Mouse (Mus musculus) forelimb bud, embryonic 11.5 days (tissue): ENCODE data around the gene Cfap298.

ENCODE experiments used
- DNase-seq: peaks from one replicate; pipeline ENCODE4 v3.0.0-alpha.2; 2012; ENCODE audit warnings: low read depth, low spot score

Cfap298 gene

DNA sequence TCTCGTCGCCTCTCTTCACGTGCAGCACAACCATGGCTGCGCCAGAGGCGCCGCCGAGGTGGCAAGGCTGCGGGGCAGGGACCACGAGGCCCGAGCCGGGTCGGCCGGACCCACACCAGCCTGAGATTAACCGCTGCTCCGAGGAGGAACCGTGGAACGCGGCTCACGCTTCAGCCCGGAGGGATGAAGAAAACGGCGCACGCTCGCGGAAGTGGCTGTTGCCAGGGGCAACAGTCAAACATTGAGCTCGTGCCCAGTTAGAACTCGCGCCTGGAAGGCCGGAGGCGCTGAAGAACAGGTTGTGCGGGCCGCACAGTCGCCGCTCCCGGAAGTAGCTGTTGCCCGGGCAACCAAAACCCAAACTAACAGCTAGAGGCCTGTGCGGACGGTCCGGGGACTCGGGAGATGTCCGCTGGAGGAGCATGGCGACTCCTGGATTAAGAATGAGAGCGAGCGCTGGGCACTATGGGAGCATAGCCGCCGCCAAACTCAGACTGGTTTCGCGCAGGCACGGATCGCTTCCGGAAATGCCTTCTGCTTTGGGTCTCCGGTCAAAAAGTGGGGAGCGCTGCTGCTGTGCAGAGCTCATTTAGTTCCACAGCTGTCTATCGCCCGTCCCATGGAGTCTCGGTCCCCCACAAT lies at the start of gene Cfap298:
Gene Cfap298, minus strand, starts transcription at position 428 of the 642 bp plus-strand sequence.
- DNase-seq = peak; percentile 98

DNA sequence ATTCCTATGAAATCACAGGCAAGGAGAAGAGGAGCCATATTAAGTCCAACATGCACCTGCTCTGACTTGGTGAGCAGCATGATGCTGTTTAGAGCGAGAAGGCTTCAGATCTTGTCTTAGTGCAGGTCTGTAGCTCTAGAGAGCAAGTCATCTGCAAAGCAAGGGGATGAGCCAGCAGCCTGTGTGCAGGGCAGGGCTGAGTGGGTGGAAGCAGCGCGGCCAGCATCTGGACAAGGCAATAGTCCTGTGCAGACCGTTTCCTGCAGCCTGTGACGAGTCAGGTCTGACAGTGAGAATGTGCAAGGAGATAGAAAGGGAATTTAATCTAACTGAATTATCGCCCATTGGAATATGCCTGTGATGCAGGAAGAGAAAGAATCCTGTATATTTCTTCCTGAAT lies 36.1 kb upstream of the Cfap298 start:
- DNase-seq = no peak

DNA sequence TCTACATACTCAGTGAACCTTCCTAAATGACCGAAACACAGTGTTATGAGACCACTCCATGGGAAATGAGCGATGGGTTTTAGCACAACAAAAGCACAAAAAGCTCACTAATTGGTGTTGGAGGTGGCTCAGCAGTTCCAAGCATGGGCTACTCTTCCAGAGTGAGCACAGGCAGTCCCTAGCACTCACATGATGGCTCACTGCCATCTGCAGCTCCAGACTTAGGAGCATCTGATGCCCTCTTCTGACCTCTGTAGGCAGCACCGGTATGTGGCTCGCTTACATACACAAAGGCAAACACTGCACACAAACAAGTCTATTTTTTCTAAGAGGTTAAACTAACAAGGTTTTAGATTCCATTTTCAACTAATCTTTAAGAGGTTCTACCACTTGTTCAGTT lies 31.3 kb upstream of the Cfap298 start:
- no peak for DNase-seq

DNA sequence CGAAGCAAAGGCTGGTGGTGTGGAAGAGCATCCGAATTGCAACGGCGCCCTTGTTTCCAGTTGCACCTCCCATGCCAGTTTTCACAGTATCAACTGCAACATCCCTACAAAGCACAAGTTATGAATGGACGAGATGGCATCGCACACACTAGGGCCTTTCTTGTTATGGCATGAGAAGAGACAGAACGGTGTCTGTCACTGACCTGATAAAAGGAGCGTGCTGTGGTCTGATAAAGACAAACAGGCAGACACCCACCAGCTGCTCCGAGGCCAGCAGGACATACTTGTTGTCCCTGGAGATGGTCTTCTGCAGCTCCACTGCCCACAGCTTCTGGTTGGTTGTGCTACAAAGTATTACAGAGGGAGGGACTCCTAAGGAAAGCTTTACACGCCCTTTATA lies 29.4 kb upstream of the Cfap298 start:
- no peak for DNase-seq

DNA sequence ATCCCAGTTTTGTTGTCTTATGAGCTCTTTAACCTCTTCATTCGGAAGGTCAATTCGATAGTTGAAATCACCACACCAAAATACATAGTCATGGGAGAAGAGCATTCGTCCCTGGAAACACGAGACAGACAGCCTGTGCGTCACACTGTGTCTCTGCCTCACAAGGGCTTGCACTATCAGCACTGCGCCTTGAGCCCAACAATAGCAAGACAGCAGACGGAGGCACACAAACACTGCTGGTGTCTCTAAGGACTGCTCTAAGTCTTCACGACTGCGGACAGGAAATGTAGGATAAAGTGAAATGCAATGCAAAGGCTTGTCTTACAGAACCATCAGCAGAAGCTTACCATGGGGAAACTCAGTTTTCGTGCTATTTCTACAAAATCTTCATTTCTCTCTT lies 29.0 kb upstream of the Cfap298 start:
- no peak for DNase-seq

GRCm38 (mm10) chr16:90963231-90963630 lies 28.3 kb upstream of the Cfap298 start:
- no peak for DNase-seq

DNA sequence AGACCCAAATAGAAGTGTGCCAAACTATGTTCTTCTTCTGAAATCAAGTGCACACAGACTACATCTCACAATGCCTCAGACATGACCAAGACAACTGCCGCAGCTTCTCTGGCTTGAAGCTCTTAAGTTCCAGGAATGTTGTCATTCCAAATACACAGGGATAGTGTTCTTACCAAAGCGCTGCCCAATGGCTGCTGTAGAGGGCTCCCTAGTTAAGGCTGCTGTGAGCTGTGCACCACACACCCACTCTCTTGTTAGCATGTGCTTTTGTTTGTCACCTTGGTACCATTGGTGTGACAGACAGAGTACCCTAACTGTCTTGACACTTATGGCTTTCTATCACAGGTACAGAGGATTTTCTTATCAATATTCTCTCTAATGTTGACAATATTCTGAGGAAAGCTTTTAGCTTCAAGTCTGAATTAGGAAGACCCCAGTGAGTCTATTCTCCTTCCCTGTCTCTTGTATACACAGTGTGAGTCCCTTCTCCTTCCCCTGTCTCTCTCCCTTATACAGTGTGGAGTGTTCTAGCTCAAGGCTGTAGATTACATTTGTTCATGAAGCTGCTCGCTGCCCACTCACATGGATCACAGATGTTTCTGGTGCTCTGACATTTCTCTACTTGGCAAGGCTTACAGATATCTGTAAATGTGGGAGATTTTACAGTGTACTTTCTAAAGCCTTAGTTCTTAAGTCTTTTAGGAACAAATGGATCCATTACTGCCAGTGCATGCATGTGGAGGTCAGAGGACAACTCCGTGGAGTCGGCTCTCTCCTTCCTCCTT lies 23.6 kb upstream of the Cfap298 start:
- DNase-seq = no peak

DNA sequence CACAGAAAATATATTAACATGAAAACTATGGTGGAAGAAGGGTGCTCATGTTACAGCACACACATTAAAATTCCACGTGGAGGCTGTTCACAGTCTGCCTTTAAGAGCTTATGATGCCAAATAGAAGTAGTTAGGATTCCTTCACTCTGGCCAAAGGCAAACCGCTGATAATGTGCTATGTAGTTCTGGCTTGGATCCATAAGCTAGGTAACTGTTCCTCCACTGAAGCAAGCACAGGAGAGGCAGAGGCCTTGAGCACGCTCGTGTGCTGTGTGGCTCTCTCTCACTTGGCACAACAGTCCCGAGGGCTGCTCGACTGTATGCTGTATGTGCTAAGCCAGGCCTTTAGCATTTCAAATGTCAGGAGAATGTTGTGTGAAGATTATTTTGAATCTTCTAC lies 20.6 kb upstream of the Cfap298 start:
- no peak for DNase-seq

DNA sequence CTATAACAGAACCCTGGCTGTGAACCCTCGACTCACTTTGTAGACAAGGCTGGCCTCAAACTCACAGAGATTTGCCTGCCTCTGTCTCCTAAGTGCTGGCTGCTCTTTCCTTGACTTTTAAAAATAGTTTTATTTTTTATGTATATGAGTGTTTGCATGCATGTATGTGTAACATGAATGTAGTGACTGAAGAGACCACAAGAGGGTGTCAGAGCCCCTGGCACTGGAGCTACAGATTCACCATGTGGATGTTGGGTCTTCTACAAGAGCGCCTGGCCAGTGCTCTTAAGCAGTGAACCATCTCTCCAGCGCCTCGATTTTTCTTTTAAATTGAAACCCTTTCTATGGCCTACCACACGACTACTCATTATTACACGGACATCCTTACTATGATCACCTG lies 18.9 kb upstream of the Cfap298 start:
- DNase-seq = no peak

DNA sequence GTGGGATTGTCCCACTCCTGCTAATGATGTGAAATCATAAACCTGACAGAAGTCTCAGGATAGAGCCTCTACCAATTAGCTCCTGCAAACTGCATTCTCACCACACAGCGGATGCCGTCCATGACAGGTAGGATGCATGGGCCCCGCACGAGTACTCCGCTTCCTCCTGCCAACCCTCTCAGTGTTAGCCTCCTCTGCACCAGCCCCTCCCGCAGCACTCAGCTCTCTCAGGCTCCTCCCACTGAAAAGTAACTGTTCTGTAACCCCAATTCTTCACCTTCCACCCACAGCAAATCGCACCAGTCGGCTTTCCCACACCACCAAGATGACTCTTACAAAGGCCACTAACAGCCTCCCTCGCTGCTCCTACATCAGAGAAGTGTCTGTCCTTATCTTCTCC lies 18.2 kb upstream of the Cfap298 start:
- DNase-seq = no peak

GRCm38 (mm10) chr16:90950354-90950963 lies 15.5 kb upstream of the Cfap298 start:
- no peak for DNase-seq

DNA sequence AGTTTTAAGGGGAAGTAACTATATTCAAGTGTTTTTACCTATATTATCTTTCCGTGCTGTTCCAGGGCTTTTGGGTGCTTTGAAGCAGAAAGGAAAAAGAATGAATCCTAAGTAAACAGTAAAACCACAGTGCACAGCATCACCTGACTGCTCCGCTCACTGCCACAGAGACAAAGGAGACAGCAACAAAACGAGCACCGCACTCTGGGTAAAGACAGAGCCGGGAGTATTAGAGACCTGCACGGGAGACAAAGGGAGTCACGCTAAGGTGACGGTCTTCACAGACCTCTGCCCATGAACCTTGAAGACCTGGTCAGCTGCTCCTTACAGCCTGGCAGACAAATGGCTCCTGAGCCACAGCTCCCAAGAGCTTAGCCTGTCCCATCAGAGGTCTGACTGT lies 12.1 kb upstream of the Cfap298 start:
- no peak for DNase-seq

DNA sequence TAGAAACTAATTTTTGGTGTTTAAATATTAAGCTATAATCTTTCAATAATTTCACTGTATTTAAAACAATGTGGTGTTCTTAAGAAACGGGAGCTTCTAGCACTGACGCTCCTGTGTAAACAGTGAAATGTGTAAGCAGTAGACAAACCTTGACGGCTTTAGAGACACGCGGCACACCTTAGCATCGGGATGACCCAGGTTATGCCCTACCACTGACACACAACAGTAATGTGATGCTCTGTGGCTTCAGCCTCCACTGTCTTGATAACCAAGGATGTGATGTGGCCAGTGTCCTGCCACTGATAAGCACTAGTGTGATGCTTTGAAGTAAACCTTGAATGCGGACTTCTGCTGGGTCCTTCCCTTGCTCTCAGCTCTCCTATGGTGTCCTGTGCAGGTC lies 6.3 kb upstream of the Cfap298 start:
- no peak for DNase-seq

DNA sequence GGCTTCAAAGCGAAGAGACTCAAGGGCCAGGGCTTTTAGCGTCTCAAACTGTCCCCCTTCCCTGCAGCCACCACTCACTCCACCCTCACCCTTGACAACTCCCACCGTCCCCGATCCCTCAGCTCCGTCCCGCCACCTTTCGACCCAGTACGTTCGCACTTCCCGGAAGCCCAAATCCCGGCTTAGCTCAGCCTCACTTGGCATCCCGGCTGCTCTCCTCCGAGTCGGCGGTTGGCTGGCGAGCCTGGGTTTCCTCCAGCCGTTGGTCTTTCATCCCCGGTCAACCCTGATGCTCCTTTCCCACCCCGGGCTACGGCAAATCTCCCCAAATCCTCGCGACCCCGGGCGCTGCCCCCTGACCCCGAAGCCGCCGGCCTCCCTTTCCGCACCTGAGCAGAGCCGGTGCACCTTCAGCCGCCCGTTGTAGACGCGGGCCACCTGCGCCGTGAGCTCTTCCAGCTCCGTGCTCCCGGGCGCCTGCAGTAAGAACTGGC lies 674 bp downstream of the Cfap298 start:
- DNase-seq = peak; percentile 44

GRCm38 (mm10) chr16:90933534-90934176 lies 1.3 kb downstream of the Cfap298 start:
- no peak for DNase-seq

- DNase-seq = no peak
Measured at GRCm38 (mm10) chr16:90927446-90927845, 7.5 kb downstream of the Cfap298 start.

DNA sequence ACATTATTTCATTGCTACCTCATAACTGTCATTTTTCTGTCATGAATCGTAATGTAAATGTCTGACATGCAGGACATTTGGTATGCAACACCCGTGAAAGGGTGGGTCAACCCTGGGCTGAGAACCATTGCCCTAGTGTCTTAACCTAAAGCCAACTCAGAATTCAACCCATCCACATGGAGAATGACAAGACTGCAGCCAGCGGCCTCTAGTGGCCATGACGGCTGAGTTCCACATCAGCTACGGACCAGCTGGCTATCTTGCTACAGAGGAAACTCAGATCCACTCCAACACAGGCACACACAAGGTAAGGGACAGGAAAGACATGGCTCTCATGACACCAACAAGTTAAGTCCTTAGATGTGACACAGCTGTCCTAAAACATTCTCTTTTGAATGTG lies 9.5 kb downstream of the Cfap298 start:
- DNase-seq = peak; percentile 50

DNA sequence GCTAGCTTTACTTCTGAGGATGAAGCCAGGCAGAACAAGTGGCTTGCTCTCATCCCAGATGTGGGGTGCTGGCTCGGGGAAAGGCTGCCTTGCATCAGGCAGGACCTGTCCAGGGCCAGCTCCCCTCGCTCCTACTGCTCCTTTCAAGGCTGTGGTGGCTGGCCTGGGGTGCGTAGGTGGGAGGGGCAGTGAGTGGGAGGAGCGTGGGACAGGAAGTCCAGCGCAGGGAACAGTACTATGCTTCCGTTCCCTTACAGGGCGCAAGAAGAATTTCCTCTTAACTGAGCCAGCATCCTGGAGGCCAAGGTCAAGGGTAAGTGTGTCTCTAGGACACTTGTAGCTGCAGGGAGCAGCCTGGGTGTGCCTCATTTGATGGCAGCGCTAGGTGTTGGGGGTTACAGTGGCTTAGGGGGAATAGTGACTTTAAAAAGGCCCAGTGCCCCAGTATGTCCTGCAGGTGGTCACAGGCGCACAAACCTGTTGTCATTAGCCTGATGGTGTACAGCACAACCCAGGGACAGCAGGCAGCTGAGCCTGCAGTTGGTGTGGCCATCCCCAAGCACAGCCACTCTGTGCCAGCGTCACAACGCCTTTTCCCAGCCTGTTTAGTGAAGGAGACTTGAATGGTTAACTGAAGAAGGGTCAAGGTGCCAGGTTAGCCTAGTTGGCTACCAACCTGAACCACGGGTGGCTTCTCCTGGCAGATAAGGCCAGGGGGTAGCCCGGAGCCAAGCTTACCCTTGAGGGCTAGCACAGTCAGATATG lies 10.1 kb downstream of the Cfap298 start:
- DNase-seq = no peak

- DNase-seq = no peak
Measured at GRCm38 (mm10) chr16:90921471-90922159, 13.3 kb downstream of the Cfap298 start.

DNA sequence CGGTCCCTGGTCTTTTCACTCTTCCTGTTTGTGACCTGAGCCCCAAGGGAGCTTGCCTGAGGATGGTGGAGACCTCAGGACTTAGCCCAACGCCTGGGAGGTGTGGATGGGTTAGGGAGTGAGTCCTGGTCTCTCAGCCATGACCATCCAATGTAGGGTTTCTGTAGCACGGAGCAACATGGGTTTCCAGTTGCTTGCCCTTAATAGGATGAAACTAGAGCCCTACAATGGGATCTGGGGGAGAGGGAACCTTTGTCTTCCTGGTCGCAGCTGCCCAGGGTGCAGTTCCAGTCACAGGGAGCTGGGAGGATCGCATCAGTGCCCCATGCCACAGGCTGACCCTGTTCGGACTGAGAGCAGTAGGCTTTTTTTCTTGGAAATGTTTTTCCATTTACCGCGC lies 17.8 kb downstream of the Cfap298 start:
- no peak for DNase-seq

GRCm38 (mm10) chr16:90916040-90916481 lies 18.9 kb downstream of the Cfap298 start:
- DNase-seq = no peak
